Mouse (Mus musculus) intestine, postnatal 0 days (tissue): ENCODE measurements around the gene Ppip5k1. TPM values are rescaled to one million over a fixed set of nuclear protein-coding genes. Genes with fewer than 3 reads are reported as not detected.
"Not testable (repeated sequence)": the region's sequence is repeated elsewhere in the genome, so short reads cannot be mapped to it uniquely, and the experiment has no call there.

ENCODE experiments used
- ATAC-seq: fragments of 200-750 bp; cut with Nextera tagmentation; 2 replicates; pipeline ENCODE4 v1.8.0; 2017; ENCODE audit warnings: mild to moderate bottlenecking, moderate TSS enrichment, moderate library complexity
- H3K27ac ChIP-seq: fragments of 300-500 bp; sonication (generic); 2 replicates; pipeline ENCODE4 v1.5.1; 2014; ENCODE audit warnings: mild to moderate bottlenecking, low read depth, low read length, moderate library complexity
- H3K27me3 ChIP-seq: fragments of 300-500 bp; sonication (generic); replicated peaks from 2 replicates; pipeline ENCODE4 v1.6.1; 2014; ENCODE audit warnings: low read length, mixed read lengths; ENCODE audit not compliant: control insufficient read depth, insufficient read depth
- H3K36me3 ChIP-seq: fragments of 300-500 bp; sonication (generic); 2 replicates; pipeline ENCODE4 v1.6.1; 2014; ENCODE audit warnings: mild to moderate bottlenecking, moderate library complexity; ENCODE audit not compliant: control insufficient read depth, insufficient read depth
- H3K4me1 ChIP-seq: fragments of 300-500 bp; sonication (generic); replicated peaks from 2 replicates; pipeline ENCODE4 v1.6.1; 2014; ENCODE audit warnings: antibody characterized with exemption, low read length, mixed read lengths; ENCODE audit not compliant: control insufficient read depth, insufficient read depth
- H3K4me2 ChIP-seq: fragments of 300-500 bp; sonication (generic); replicated peaks from 2 replicates; pipeline ENCODE4 v1.6.1; 2014; ENCODE audit warnings: low read depth, mild to moderate bottlenecking, moderate library complexity
- H3K4me3 ChIP-seq: fragments of 300-500 bp; sonication (generic); 2 replicates; pipeline ENCODE4 v1.5.1; 2014; ENCODE audit warnings: low read depth, low read length
- H3K9ac ChIP-seq: fragments of 300-500 bp; sonication (generic); 2 replicates; pipeline ENCODE4 v1.6.1; 2014; ENCODE audit warnings: mild to moderate bottlenecking, low read depth, low read length
- H3K9me3 ChIP-seq: fragments of 300-500 bp; sonication (generic); 2 replicates; pipeline ENCODE4 v1.6.1; 2016; ENCODE audit warnings: mixed run types; ENCODE audit not compliant: control insufficient read depth
- CTCF ChIP-seq: sonication (generic); IDR thresholded peaks from 2 replicates; pipeline ENCODE4 v1.5.1; 2016; ENCODE audit warnings: low read depth, mild to moderate bottlenecking, control low read depth, antibody characterized with exemption, moderate library complexity
- WGBS: fragments of 180-500 bp; shearing (Covaris S2); extraction: QIAGEN DNeasy Blood & Tissue Kit; methylation state at CpG from one replicate; pipeline ENCODE4 v1.1.7; 2014; 5-methylcytosine and 5-hydroxymethylcytosine counted together
- polyA plus RNA-seq: library from polyadenylated mRNA; unstranded; fragments of >200 nt; fragmentation: Nextera tagmentation; extraction: Ambion mirVana; gene quantifications from 2 replicates; pipeline ENCODE4 v1.2.1, GENCODE M21; 2015

Ppip5k1 gene
- 19.2 and 25.0 TPM in 2 replicates for polyA plus RNA-seq

- peak; percentile 97 for TF ChIP-seq CTCF
- Histone ChIP-seq H3K4me1 (peaks cover 5% of the 10 kb centered on the region; the same call in 1 of the 2 replicates), H3K9me3 (no peaks in the 10 kb centered on the region), H3K9ac (peak within 1 kb of the TSS; percentile 48), H3K4me2 (peak within 1 kb of the TSS; percentile 94), H3K27ac (peak within 1 kb of the TSS; percentile 42; the same call in 1 of the 2 replicates), H3K27me3 (no peaks in the 10 kb centered on the region), H3K36me3 (peaks cover 6% of the 10 kb centered on the region; the same call in 1 of the 2 replicates), H3K4me3 (peak within 1 kb of the TSS; percentile 77)
- 1% methylated on average over 57 of the region's 58 CpGs for WGBS
- peak; percentile 81 for ATAC-seq
Observed at GRCm38 (mm10) chr2:121354820-121355592, at the start of gene Ppip5k1. Gene Ppip5k1 (minus strand): TSS chr2:121355396.

GRCm38 (mm10) chr2:121403296-121403695 lies 48.1 kb upstream of the Ppip5k1 start:
- H3K4me1 ChIP-seq, result no peaks in the 10 kb centered on the region
- no peak overlapping the region for H3K4me3 ChIP-seq
- no peak for ATAC-seq
- no peaks in the 10 kb centered on the region for H3K9me3 ChIP-seq
- H3K27me3 ChIP-seq, result no peaks in the 10 kb centered on the region
- H3K4me2 ChIP-seq, result no peak overlapping the region
- no peak overlapping the region for H3K9ac ChIP-seq
- no peak overlapping the region for H3K27ac ChIP-seq
- TF ChIP-seq CTCF, result no peak
- no peaks in the 10 kb centered on the region for H3K36me3 ChIP-seq

- Histone ChIP-seq H3K9ac (no peak overlapping the region), H3K4me1 (no peaks in the 10 kb centered on the region), H3K36me3 (no peaks in the 10 kb centered on the region), H3K27me3 (no peaks in the 10 kb centered on the region), H3K4me3 (no peak overlapping the region), H3K4me2 (no peak overlapping the region), H3K27ac (no peak overlapping the region), H3K9me3 (no peaks in the 10 kb centered on the region)
- ATAC-seq, result no peak
- WGBS, result 13% methylated on average over 8 of the region's 8 CpGs
- TF ChIP-seq CTCF, result peak; percentile 90
Observed at GRCm38 (mm10) chr2:121396624-121397023, 41.4 kb upstream of the Ppip5k1 start.

GRCm38 (mm10) chr2:121386961-121387575 lies 31.9 kb upstream of the Ppip5k1 start, which contains the start of gene Strc:
Gene Strc (minus strand): TSS chr2:121387168.
- not testable (repeated sequence) for H3K4me2 ChIP-seq, H3K27me3 ChIP-seq, H3K36me3 ChIP-seq, H3K4me1 ChIP-seq, H3K4me3 ChIP-seq, ATAC-seq, H3K27ac ChIP-seq, H3K9ac ChIP-seq, H3K9me3 ChIP-seq
- WGBS, result 97% methylated on average over 14 of the region's 17 CpGs

- no peak for ATAC-seq
- 46% methylated on average over 2 of the region's 2 CpGs for WGBS
- H3K27me3 ChIP-seq, result no peaks in the 10 kb centered on the region
- no peaks in the 10 kb centered on the region for H3K9me3 ChIP-seq
- H3K27ac ChIP-seq, result no peak overlapping the region
- H3K4me2 ChIP-seq, result no peak overlapping the region
- H3K9ac ChIP-seq, result no peak overlapping the region
- H3K4me1 ChIP-seq, result no peaks in the 10 kb centered on the region
- H3K4me3 ChIP-seq, result no peak overlapping the region
- H3K36me3 ChIP-seq, result no peaks in the 10 kb centered on the region
- TF ChIP-seq CTCF, result no peak
Observed at GRCm38 (mm10) chr2:121374766-121375165, 19.6 kb upstream of the Ppip5k1 start.

GRCm38 (mm10) chr2:121372266-121372665 lies 17.1 kb upstream of the Ppip5k1 start:
- Histone ChIP-seq H3K36me3 (no peaks in the 10 kb centered on the region), H3K9ac (no peak overlapping the region), H3K27ac (no peak overlapping the region), H3K4me3 (no peak overlapping the region), H3K27me3 (no peaks in the 10 kb centered on the region), H3K4me1 (no peaks in the 10 kb centered on the region), H3K4me2 (no peak overlapping the region), H3K9me3 (no peaks in the 10 kb centered on the region)
- no peak for ATAC-seq
- WGBS, result 71% methylated on average over 3 of the region's 3 CpGs
- TF ChIP-seq CTCF, result no peak
